17 mouse cellular contexts compared by ENCODE assay signal in genomic region chr19:45579416-45579815, GRCm38 (mm10). TPM values are rescaled to one million over a fixed set of nuclear protein-coding genes. Genes with fewer than 3 reads are reported as not detected.
DNase-seq lines count a peak whose midpoint lies in the region; ATAC-seq lines count a peak whose summit lies in the region.
"Had no signal": no experiment of that assay in that cellular context is flagged by ENCODE, and none has a peak within 500 bp of the region (broad histone marks: within the 10 kb centered on the region; RNA-seq: fewer than 3 reads in every experiment).

No protein-coding gene starts in this region.

- H3K4me1 ChIP-seq in hindbrain, embryonic 13.5 days (replicated peaks) = peaks cover 41% of the 10 kb centered on the region
- H3K4me1 ChIP-seq in hindbrain, embryonic 12.5 days = peaks cover 45% of the 10 kb centered on the region

- peaks cover 71% of the 10 kb centered on the region for H3K27me3 ChIP-seq in hindbrain, embryonic 13.5 days
- peaks cover 59% of the 10 kb centered on the region for H3K27me3 ChIP-seq in hindbrain, embryonic 12.5 days
- H3K27me3 ChIP-seq: lung, embryonic 15.5 days; Patski had no signal

- ATAC-seq in hindbrain, embryonic 13.5 days (ENCODE audit: low FRiP score) = no peak
- ATAC-seq in hindbrain, embryonic 12.5 days (ENCODE audit: low FRiP score) = no peak
- ATAC-seq: Patski had no signal

- no peaks in the 10 kb centered on the region for H3K9me3 ChIP-seq in hindbrain, embryonic 13.5 days
- H3K9me3 ChIP-seq in hindbrain, embryonic 12.5 days (replicated peaks) = no peaks in the 10 kb centered on the region
- H3K9me3 ChIP-seq: lung, embryonic 15.5 days had no signal

- H3K4me3 ChIP-seq in hindbrain, embryonic 13.5 days = no peak overlapping the region
- H3K4me3 ChIP-seq in hindbrain, embryonic 12.5 days = no peak overlapping the region
- H3K4me3 ChIP-seq: lung, embryonic 15.5 days; neural tube, embryonic 12.5 days had no signal

- WGBS in hindbrain, embryonic 13.5 days = 88% methylated on average over 7 of the region's 7 CpGs
- WGBS in hindbrain, embryonic 12.5 days = 88% methylated on average over 7 of the region's 7 CpGs

- H3K9ac ChIP-seq in hindbrain, embryonic 13.5 days = no peak overlapping the region
- H3K9ac ChIP-seq in hindbrain, embryonic 12.5 days = no peak overlapping the region
- H3K9ac ChIP-seq: forebrain, postnatal 0 days; liver, embryonic 14.5 days; lung, embryonic 15.5 days; neural tube, embryonic 12.5 days had no signal

- peak overlapping the region; percentile 35; the same call in 1 of the 2 replicates for H3K27ac ChIP-seq in hindbrain, embryonic 13.5 days
- no peak overlapping the region for H3K27ac ChIP-seq in hindbrain, embryonic 12.5 days
- H3K27ac ChIP-seq: liver, embryonic 14.5 days; lung, embryonic 15.5 days; neural tube, embryonic 12.5 days had no signal

- no peak overlapping the region for H3K4me2 ChIP-seq in hindbrain, embryonic 13.5 days
- H3K4me2 ChIP-seq in hindbrain, embryonic 12.5 days (replicated peaks) = no peak overlapping the region
- H3K4me2 ChIP-seq: lung, embryonic 15.5 days; neural tube, embryonic 12.5 days had no signal

- H3K36me3 ChIP-seq in hindbrain, embryonic 13.5 days = peaks cover 61% of the 10 kb centered on the region
- peaks cover 27% of the 10 kb centered on the region for H3K36me3 ChIP-seq in hindbrain, embryonic 12.5 days

- peak; percentile 74 for DNase-seq in adrenal gland, adult 2 months
- no peak for DNase-seq in adrenal gland, postnatal 4 days (ENCODE audit: low spot score in 2 of 2)
- DNase-seq in adrenal gland, postnatal 25 days = peak; percentile 46
- DNase-seq in heart, postnatal 10 days = peak; percentile 50 to 57
- DNase-seq in urinary bladder, adult 18-20 months (ENCODE audit: low spot score in 2 of 2) = no peak
- no peak for DNase-seq in testis, postnatal 10 days (ENCODE audit: low spot score)
- DNase-seq: cerebellum, postnatal 25 days; embryo, embryonic 11 days; forebrain, postnatal 0 days; gastrocnemius, postnatal 36 days; kidney, adult 11 months had no signal

- intact Hi-C loops in heart, postnatal 10 days (cut with DNase I) = loop anchor here (5.0 to 10.0 kb wide), 2 partner anchors 78 to 425 kb away; partner anchors contain the start of gene Hps6

RNA-seq across cellular contexts. Expression of gene Gm17018, which starts 19.0 kb away (rescaled TPM):
- 10 to 100 TPM; 29.0 to 38.0 TPM for total RNA-seq in adrenal gland, adult 2 months (2021)
- 0.98 and 2.1 TPM in 2 replicates for polyA plus RNA-seq in adrenal gland, adult 2 months (2012; rRNA removed)
- total RNA-seq in adrenal gland, postnatal 4 days (2021) = 10 to 100 TPM; 25.6 to 30.7 TPM
- 61.8 and 73.4 TPM in 2 replicates for polyA plus RNA-seq in hindbrain, embryonic 13.5 days (2015; fragmentation: Nextera tagmentation; extraction: Ambion mirVana)
- 56.1 and 63.0 TPM in 2 replicates for polyA plus RNA-seq in hindbrain, embryonic 12.5 days (2016; fragmentation: Nextera tagmentation; extraction: Ambion mirVana)
- total RNA-seq in adrenal gland, postnatal 25 days (2021) = 26.2 and 31.8 TPM in 2 replicates
- 10 to 100 TPM; 15.0 to 16.5 TPM for total RNA-seq in heart, postnatal 10 days (2021)

RNA-seq across cellular contexts. Expression of gene Poll, which starts 19.1 kb away (rescaled TPM):
- total RNA-seq in adrenal gland, adult 2 months (2021) = 10 to 100 TPM; 10.3 to 14.9 TPM
- polyA plus RNA-seq in adrenal gland, adult 2 months (2012; rRNA removed) = 11.3 and 11.9 TPM in 2 replicates
- 10 to 100 TPM; 11.5 to 12.3 TPM for total RNA-seq in adrenal gland, postnatal 4 days (2021)
- 13.5 and 14.6 TPM in 2 replicates for polyA plus RNA-seq in hindbrain, embryonic 13.5 days (2015; fragmentation: Nextera tagmentation; extraction: Ambion mirVana)
- polyA plus RNA-seq in hindbrain, embryonic 12.5 days (2016; fragmentation: Nextera tagmentation; extraction: Ambion mirVana) = 14.9 and 16.5 TPM in 2 replicates
- 12.4 and 15.5 TPM in 2 replicates for total RNA-seq in adrenal gland, postnatal 25 days (2021)
- total RNA-seq in heart, postnatal 10 days (2021) = 1 to 10 TPM; 7.4 to 8.9 TPM

Comparison
In these comparisons a context has a peak if more than half of its experiments do, and no peak if none do; other contexts are left out.
1. DNase-seq: peak in adrenal gland, adult 2 months (single experiment), adrenal gland, postnatal 25 days (single experiment) and heart, postnatal 10 days (2 of 2); none in adrenal gland, postnatal 4 days (0 of 2), urinary bladder, adult 18-20 months (0 of 2) and testis, postnatal 10 days (single experiment).